Mouse (Mus musculus): ENCODE data around the gene Tff3.

Gene Tff3

DNA sequence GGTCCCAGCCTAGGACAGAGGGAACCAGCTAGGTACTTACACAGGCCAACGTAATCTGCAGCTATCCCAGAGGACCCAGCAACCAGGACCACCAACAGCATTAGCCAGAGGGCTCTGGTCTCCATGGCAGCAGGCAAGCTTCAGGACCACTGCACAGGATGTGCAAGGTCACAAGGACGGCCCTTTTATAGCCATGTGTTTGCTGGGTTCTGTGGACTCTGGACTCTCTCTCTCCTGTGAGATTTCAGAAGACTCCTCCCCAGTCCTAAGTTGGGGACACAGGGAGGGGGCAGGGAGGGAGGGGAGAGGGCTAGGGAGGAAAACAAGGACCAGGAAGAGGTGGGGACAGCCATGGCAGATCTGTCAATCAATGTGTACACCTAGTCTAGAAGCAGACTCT is at the start of gene Tff3:
TSS of gene Tff3 (minus strand) at position 195 of the 400 bp plus-strand sequence.
- DNase-seq = no peak

GRCm38 (mm10) chr17:31176321-31176720 is 46.9 kb upstream of the Tff3 start:
- no peak for DNase-seq

DNA sequence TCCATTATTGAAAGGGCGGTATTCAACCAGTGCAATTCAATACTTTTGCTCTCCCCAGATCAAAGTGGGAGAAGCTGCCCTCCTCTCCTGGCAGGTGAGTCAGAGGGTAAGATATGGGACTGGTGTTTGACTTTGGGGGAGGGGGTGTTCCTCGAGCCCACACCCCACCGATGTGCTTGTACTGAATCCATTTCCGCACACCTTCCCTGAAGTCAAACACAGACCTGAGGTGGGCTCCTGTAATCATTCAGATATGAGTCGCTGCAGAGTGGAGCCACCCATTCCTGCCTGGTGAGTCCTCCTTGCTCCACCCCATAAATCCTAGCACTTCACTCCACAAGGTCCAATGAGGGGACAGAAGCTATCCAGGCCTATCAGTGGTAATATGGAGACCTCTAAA is 40.4 kb upstream of the Tff3 start:
- DNase-seq = no peak

DNA sequence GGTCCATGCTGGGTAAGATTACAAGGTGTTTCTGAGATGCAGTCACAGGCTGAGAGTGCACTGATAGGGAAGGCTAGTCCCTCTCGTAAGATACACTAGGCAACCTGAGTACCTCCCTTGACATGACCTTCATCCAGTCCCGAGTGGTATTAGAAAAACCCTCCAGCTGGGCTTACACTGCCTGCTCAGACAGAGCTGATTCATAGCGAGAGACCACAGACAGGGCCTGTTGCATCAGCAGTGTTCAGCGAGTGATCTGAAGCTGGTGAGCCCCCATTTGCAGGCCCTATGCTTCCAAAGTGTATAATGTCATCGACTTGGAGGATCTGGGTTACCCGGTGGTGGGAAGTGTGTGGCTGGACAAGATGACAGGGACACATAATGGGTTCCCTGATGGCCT is 35.7 kb upstream of the Tff3 start, which contains the start of gene Tff1:
TSS of gene Tff1 (minus strand) at position 151 of the 400 bp plus-strand sequence.
- no peak for DNase-seq

DNA sequence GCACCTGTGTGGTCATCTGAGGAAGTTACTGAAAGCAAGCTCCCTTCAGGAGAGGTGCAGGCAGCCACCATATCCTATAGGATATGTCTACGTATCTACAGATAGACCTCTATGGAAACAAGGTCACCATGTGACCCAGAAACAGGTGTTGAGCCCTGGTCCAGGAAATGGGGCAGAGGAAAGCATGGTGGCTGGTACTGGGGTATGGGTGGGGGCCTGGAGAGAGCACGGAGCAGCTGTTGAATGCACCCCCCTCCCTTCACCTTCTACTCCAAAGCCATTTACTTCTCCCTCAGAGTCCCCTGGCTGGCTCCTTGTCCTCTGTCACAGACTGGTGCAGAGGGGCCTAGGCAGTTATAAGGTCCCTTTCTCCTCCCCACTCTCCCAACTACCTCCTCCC is 34.4 kb upstream of the Tff3 start:
- DNase-seq = no peak

GRCm38 (mm10) chr17:31162607-31163006 is 33.2 kb upstream of the Tff3 start:
- DNase-seq = no peak

DNA sequence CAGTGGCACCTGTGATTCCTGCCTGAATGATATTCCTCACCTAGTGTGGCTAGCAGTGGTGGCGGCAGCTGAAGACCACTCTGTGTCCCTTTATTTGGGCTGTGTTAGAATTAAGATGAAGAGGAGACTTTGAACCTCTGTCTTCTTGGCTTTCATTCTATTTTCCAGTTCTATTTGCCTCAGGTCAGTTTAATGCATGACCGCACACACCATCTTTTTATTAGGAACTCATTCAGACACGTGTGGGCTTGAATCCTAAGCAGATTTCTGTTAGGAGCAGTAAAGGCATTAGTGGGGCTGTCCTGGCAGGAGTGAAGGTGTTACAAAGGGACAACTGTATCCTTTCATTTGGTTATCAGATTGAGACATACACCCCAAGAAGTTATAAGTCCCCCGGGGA is 30.8 kb upstream of the Tff3 start:
- no peak for DNase-seq

- no peak for DNase-seq
Observed at GRCm38 (mm10) chr17:31157921-31158320, 28.5 kb upstream of the Tff3 start.

DNA sequence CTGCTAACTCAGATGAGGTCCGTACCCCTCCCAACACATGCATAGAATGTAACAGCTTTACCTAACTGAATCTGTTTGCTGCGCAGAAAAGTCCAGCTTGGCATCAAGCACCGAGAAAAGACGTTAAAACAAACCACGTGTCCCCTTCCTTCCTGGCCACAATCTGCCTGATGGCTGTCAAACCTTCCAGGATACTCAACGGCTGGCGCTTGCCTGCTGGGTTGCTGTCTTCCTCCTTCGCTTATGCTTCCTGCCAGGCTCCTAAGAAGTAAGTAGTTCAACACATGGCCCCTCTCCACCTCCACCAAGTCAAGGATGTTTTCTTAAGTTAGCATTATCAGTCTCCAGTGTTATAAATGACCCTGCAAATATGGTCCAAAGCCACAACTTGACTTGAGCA is 24.3 kb upstream of the Tff3 start:
- no peak for DNase-seq

GRCm38 (mm10) chr17:31152966-31153499 is 23.6 kb upstream of the Tff3 start:
- no peak for DNase-seq

- DNase-seq = no peak
Observed at GRCm38 (mm10) chr17:31152512-31152911, 23.1 kb upstream of the Tff3 start.

- no peak for DNase-seq
Observed at GRCm38 (mm10) chr17:31145998-31146397, 16.6 kb upstream of the Tff3 start.

DNA sequence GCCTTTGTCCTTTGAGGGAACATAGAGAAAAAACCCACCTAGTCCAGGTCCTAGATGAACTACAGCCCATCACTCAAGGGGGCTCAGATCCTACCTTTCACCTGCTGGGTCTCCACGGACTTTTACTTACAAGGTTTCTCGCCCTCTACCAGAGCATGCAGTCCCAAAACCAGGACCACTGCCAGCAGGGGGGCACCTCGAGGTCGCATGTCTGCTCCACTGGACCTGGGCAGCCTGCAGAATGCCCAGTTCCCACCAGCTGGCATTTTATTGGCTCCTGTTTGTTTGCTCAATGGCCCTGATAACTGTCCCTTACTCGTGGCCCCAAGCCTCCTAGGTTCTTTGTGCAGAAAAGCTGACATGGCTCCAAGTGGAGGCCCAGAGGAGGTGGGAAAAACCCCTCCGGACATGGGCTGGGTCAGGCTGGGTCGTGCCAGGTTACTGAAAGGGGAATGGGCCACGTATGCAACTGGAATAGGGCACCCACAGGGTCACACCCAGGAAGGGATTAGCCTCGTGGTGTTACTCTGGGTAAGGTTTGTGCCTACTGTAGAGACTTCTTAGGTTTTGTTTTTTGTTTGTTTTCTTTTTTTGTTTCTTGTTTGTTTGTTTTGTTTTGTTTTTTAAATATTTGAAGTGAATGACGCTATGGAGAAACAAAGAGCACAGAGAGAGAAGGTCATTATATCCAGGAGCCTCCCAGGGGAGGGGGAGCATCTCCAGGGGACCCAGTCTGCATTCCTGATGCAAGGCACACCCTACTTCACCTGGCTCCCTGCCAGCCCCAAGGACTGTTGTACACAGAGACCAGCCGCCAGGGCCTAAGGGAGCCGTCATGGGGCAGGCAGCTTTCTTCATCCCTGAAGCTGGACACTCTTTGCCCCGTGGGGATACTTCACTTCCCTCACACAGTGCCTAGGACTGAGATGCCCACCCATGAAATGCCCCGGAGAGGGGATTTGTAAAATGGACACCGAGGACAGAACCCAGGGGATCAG is 14.9 kb upstream of the Tff3 start, which contains the start of gene Tff2:
TSS of gene Tff2 (minus strand) at position 243 of the 998 bp plus-strand sequence.
- DNase-seq = no peak

GRCm38 (mm10) chr17:31142116-31142515 is 12.7 kb upstream of the Tff3 start:
- DNase-seq = no peak

DNA sequence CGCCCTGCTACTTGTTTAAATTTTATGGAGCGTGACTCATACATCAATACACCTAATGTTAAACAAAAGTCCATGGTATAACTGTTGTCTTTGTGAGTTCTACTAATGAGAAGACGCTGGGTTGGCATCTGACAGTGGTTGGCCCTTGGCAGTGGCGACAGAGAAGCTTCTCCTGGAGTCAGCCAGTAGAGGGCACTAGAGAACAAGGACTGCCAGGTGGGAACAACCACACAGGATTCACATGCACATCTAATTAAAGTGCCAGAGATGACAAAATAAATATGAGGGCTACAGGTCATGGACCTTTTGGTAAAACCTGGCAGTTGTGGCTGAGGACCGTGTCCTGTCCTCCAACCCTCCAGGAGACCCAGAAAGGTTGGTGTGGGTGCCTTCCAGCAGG is 9.0 kb upstream of the Tff3 start:
- peak; percentile 36 for DNase-seq

GRCm38 (mm10) chr17:31136821-31137220 is 7.4 kb upstream of the Tff3 start:
- no peak for DNase-seq

- no peak for DNase-seq
Observed at GRCm38 (mm10) chr17:31136291-31136690, 6.8 kb upstream of the Tff3 start.

DNA sequence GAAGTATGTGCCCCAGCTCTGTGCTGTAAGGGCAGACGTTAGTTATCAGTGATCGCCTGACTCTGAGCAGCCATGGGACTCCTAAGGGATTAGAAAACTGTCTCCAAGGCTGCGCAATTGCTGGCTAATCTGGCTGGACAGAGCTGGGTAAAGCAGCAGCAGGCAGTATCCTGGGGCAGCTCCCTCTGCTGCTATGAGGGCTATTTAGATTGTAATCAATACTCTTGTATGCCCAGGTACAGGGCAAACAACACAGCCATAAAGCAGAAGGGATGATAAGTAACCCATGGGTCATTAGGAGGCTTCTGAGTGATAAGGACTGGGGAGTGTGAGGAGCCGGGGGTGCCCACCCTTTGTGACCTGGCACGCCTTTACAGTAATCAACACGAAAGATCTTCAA is 5.5 kb upstream of the Tff3 start:
- no peak for DNase-seq

DNA sequence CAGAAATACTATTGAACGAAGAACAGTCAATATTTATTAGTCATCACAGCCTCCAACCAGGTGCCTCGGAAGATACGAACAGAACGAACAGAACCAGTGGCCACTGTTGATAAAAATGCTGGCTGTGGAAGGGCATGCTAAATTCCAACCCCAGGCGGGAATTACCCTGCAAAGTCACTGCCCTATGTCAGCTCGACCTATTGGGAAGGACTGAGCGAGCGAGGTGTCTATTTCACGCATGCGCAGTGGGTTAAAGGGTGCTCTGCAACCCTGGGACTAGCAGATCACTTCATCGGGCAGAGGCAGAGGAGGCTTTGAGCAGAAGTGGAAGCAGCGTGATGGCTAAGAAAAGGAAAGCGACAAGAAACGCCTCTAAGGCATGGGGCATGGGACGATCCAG is 4.3 kb upstream of the Tff3 start:
- DNase-seq = no peak

GRCm38 (mm10) chr17:31131269-31131821 is 1.9 kb upstream of the Tff3 start:
- peak; percentile 53 for DNase-seq

GRCm38 (mm10) chr17:31128708-31129318 is 633 bp downstream of the Tff3 start:
- DNase-seq = no peak

- DNase-seq = no peak
Observed at GRCm38 (mm10) chr17:31125548-31126266, 3.7 kb downstream of the Tff3 start.

- DNase-seq = no peak
Observed at GRCm38 (mm10) chr17:31121975-31122374, 7.5 kb downstream of the Tff3 start.

Data from right cerebral cortex, postnatal 25 days (tissue).